Mouse (Mus musculus): ENCODE data around the gene Dop1b. TPM values are rescaled to one million over a fixed set of nuclear protein-coding genes. Genes with fewer than 3 reads are reported as not detected.

Dop1b gene
- polyA plus RNA-seq, 1 experiment from 2014 or later, result 6.3 TPM

- WGBS (ENCODE audit: insufficient replicate concordance), result 89% methylated on average over 15 of the region's 15 CpGs
These were observed 117.8 kb downstream of the Dop1b start for GRCm38 (mm10) chr16:93829526-93829925.

GRCm38 (mm10) chr16:93830071-93830470 is 118.4 kb downstream of the Dop1b start:
- Histone ChIP-seq H3K4me2 (no peak overlapping the region), H3K9me3 (replicated peaks; ENCODE audit: control insufficient read depth, low read length) (no peaks in the 10 kb centered on the region), H3K27ac (ENCODE audit: low read depth, low read length) (no peak overlapping the region), H3K4me1 (ENCODE audit: control insufficient read depth, insufficient read depth, low read length) (peaks cover 4% of the 10 kb centered on the region), H3K27me3 (ENCODE audit: control insufficient read depth, insufficient read depth, low read length) (no peaks in the 10 kb centered on the region), H3K9ac (ENCODE audit: low read depth, low read length) (no peak overlapping the region), H3K4me3 (ENCODE audit: low read depth, low read length) (no peak overlapping the region), H3K36me3 (ENCODE audit: control insufficient read depth, insufficient read depth, low read length) (no peaks in the 10 kb centered on the region)
- 83% methylated on average over 9 of the region's 9 CpGs for WGBS (ENCODE audit: insufficient replicate concordance)
- ATAC-seq (replicated peaks; ENCODE audit: insufficient number of reproducible peaks, low FRiP score, low TSS enrichment), result no peak

More at GRCm38 (mm10) chr16:93829526-93829925, 117.8 kb downstream of the Dop1b start:
- ATAC-seq (replicated peaks; ENCODE audit: insufficient number of reproducible peaks, low FRiP score, low TSS enrichment), result no peak
- H3K4me2 ChIP-seq, result no peak overlapping the region
- peaks cover 4% of the 10 kb centered on the region for H3K4me1 ChIP-seq (ENCODE audit: control insufficient read depth, insufficient read depth, low read length)
- no peaks in the 10 kb centered on the region for H3K27me3 ChIP-seq (ENCODE audit: control insufficient read depth, insufficient read depth, low read length)
- H3K27ac ChIP-seq (ENCODE audit: low read depth, low read length), result no peak overlapping the region
- H3K4me3 ChIP-seq (ENCODE audit: low read depth, low read length), result no peak overlapping the region
- no peaks in the 10 kb centered on the region for H3K36me3 ChIP-seq (ENCODE audit: control insufficient read depth, insufficient read depth, low read length)
- no peaks in the 10 kb centered on the region for H3K9me3 ChIP-seq (replicated peaks; ENCODE audit: control insufficient read depth, low read length)
- H3K9ac ChIP-seq (ENCODE audit: low read depth, low read length), result no peak overlapping the region

- Histone ChIP-seq H3K4me3 (ENCODE audit: low read depth, low read length) (no peak overlapping the region), H3K9me3 (replicated peaks; ENCODE audit: control insufficient read depth, low read length) (no peaks in the 10 kb centered on the region), H3K27me3 (ENCODE audit: control insufficient read depth, insufficient read depth, low read length) (no peaks in the 10 kb centered on the region), H3K4me1 (ENCODE audit: control insufficient read depth, insufficient read depth, low read length) (peaks cover 4% of the 10 kb centered on the region), H3K27ac (ENCODE audit: low read depth, low read length) (no peak overlapping the region), H3K9ac (ENCODE audit: low read depth, low read length) (no peak overlapping the region), H3K4me2 (no peak overlapping the region), H3K36me3 (ENCODE audit: control insufficient read depth, insufficient read depth, low read length) (no peaks in the 10 kb centered on the region)
- WGBS (ENCODE audit: insufficient replicate concordance), result 78% methylated on average over 5 of the region's 5 CpGs
- no peak for ATAC-seq (replicated peaks; ENCODE audit: insufficient number of reproducible peaks, low FRiP score, low TSS enrichment)
These were observed 119.2 kb downstream of the Dop1b start for GRCm38 (mm10) chr16:93830916-93831315.

- H3K9ac ChIP-seq (ENCODE audit: low read depth, low read length), result peak within 1 kb of the TSS; percentile 88
- peaks cover 4% of the 10 kb centered on the region for H3K4me1 ChIP-seq (ENCODE audit: control insufficient read depth, insufficient read depth, low read length)
- WGBS (ENCODE audit: insufficient replicate concordance), result 11% methylated on average over 54 of the region's 55 CpGs
These were observed 120.1 kb downstream of the Dop1b start, which contains the start of gene Morc3 for GRCm38 (mm10) chr16:93831627-93832395. Gene Morc3, plus strand, starts transcription at chr16:93832121.

GRCm38 (mm10) chr16:93832451-93833276 is 121.0 kb downstream of the Dop1b start:
- Histone ChIP-seq H3K4me2 (peak overlapping the region; percentile 87), H3K27ac (ENCODE audit: low read depth, low read length) (peak overlapping the region; percentile 93), H3K4me1 (ENCODE audit: control insufficient read depth, insufficient read depth, low read length) (peaks cover 4% of the 10 kb centered on the region), H3K36me3 (ENCODE audit: control insufficient read depth, insufficient read depth, low read length) (no peaks in the 10 kb centered on the region; the same call in 1 of the 2 replicates), H3K9me3 (replicated peaks; ENCODE audit: control insufficient read depth, low read length) (no peaks in the 10 kb centered on the region), H3K9ac (ENCODE audit: low read depth, low read length) (peak overlapping the region; percentile 88), H3K27me3 (ENCODE audit: control insufficient read depth, insufficient read depth, low read length) (no peaks in the 10 kb centered on the region), H3K4me3 (ENCODE audit: low read depth, low read length) (peak overlapping the region; percentile 98)
- under 1% methylated on average over 55 of the region's 69 CpGs for WGBS (ENCODE audit: insufficient replicate concordance)
- peak; percentile 67 for ATAC-seq (replicated peaks; ENCODE audit: insufficient number of reproducible peaks, low FRiP score, low TSS enrichment)

More at GRCm38 (mm10) chr16:93831627-93832395, 120.1 kb downstream of the Dop1b start, which contains the start of gene Morc3:
- Histone ChIP-seq H3K9me3 (replicated peaks; ENCODE audit: control insufficient read depth, low read length) (no peaks in the 10 kb centered on the region), H3K27ac (ENCODE audit: low read depth, low read length) (peak within 1 kb of the TSS; percentile 93), H3K4me2 (peak within 1 kb of the TSS; percentile 87), H3K4me3 (ENCODE audit: low read depth, low read length) (peak within 1 kb of the TSS; percentile 98), H3K27me3 (ENCODE audit: control insufficient read depth, insufficient read depth, low read length) (no peaks in the 10 kb centered on the region), H3K36me3 (ENCODE audit: control insufficient read depth, insufficient read depth, low read length) (no peaks in the 10 kb centered on the region)
- ATAC-seq (replicated peaks; ENCODE audit: insufficient number of reproducible peaks, low FRiP score, low TSS enrichment), result peak; percentile 96

- no peaks in the 10 kb centered on the region; the same call in 1 of the 2 replicates for H3K36me3 ChIP-seq (ENCODE audit: control insufficient read depth, insufficient read depth, low read length)
- 86% methylated on average over 6 of the region's 6 CpGs for WGBS (ENCODE audit: insufficient replicate concordance)
- H3K27ac ChIP-seq (ENCODE audit: low read depth, low read length), result no peak overlapping the region
- H3K4me3 ChIP-seq (ENCODE audit: low read depth, low read length), result peak overlapping the region; percentile 98; the same call in 1 of the 2 replicates
- no peak overlapping the region for H3K9ac ChIP-seq (ENCODE audit: low read depth, low read length)
- ATAC-seq (replicated peaks; ENCODE audit: insufficient number of reproducible peaks, low FRiP score, low TSS enrichment), result no peak
- no peaks in the 10 kb centered on the region for H3K27me3 ChIP-seq (ENCODE audit: control insufficient read depth, insufficient read depth, low read length)
- no peaks in the 10 kb centered on the region for H3K9me3 ChIP-seq (replicated peaks; ENCODE audit: control insufficient read depth, low read length)
- peak overlapping the region; percentile 87 for H3K4me2 ChIP-seq
- H3K4me1 ChIP-seq (ENCODE audit: control insufficient read depth, insufficient read depth, low read length), result peaks cover 4% of the 10 kb centered on the region
These were observed 121.8 kb downstream of the Dop1b start for GRCm38 (mm10) chr16:93833551-93833950.

- WGBS (ENCODE audit: insufficient replicate concordance), result 76% methylated on average over 2 of the region's 2 CpGs
- no peak for ATAC-seq (replicated peaks; ENCODE audit: insufficient number of reproducible peaks, low FRiP score, low TSS enrichment)
- Histone ChIP-seq H3K4me3 (ENCODE audit: low read depth, low read length) (no peak overlapping the region), H3K4me1 (ENCODE audit: control insufficient read depth, insufficient read depth, low read length) (peaks cover 4% of the 10 kb centered on the region), H3K9me3 (replicated peaks; ENCODE audit: control insufficient read depth, low read length) (peaks cover under 1% of the 10 kb centered on the region; the same call in 1 of the 2 replicates), H3K27ac (ENCODE audit: low read depth, low read length) (no peak overlapping the region), H3K4me2 (no peak overlapping the region), H3K9ac (ENCODE audit: low read depth, low read length) (no peak overlapping the region), H3K27me3 (ENCODE audit: control insufficient read depth, insufficient read depth, low read length) (no peaks in the 10 kb centered on the region), H3K36me3 (ENCODE audit: control insufficient read depth, insufficient read depth, low read length) (no peaks in the 10 kb centered on the region; the same call in 1 of the 2 replicates)
These were observed 122.4 kb downstream of the Dop1b start for GRCm38 (mm10) chr16:93834076-93834475.

GRCm38 (mm10) chr16:93839049-93839448 is 127.3 kb downstream of the Dop1b start:
- Histone ChIP-seq H3K36me3 (ENCODE audit: control insufficient read depth, insufficient read depth, low read length) (no peaks in the 10 kb centered on the region; the same call in 1 of the 2 replicates), H3K27ac (ENCODE audit: low read depth, low read length) (no peak overlapping the region), H3K9ac (ENCODE audit: low read depth, low read length) (no peak overlapping the region), H3K27me3 (ENCODE audit: control insufficient read depth, insufficient read depth, low read length) (no peaks in the 10 kb centered on the region), H3K4me1 (ENCODE audit: control insufficient read depth, insufficient read depth, low read length) (no peaks in the 10 kb centered on the region), H3K4me3 (ENCODE audit: low read depth, low read length) (no peak overlapping the region), H3K9me3 (replicated peaks; ENCODE audit: control insufficient read depth, low read length) (peaks cover 3% of the 10 kb centered on the region; the same call in 1 of the 2 replicates), H3K4me2 (no peak overlapping the region)
- ATAC-seq (replicated peaks; ENCODE audit: insufficient number of reproducible peaks, low FRiP score, low TSS enrichment), result no peak
- WGBS (ENCODE audit: insufficient replicate concordance), result 92% methylated on average over 1 of the region's 1 CpGs
